Mouse (Mus musculus): ENCODE results near the gene Mmachc. TPM values are rescaled to one million over a fixed set of nuclear protein-coding genes. Genes with fewer than 3 reads are reported as not detected.

The Mmachc gene
- total RNA-seq (2017), result 17.8 and 26.2 TPM in 2 replicates

GRCm38 (mm10) chr4:116708201-116708764, at the start of gene Mmachc, which contains the start of gene Ccdc163:
Gene Mmachc (minus strand): TSS chr4:116708406.
Gene Ccdc163 (plus strand): TSS chr4:116708509.
- ATAC-seq (replicated peaks in 1 of 2; ENCODE audit: insufficient read depth in 1 of 2, low FRiP score in 2 of 2, low TSS enrichment in 1 of 2, low read depth in 1 of 2, poor library complexity in 2 of 2, severe bottlenecking in 2 of 2), result peak; percentile 98 to 99

GRCm38 (mm10) chr4:116749750-116750149, 41.5 kb upstream of the Mmachc start:
- ATAC-seq (replicated peaks in 1 of 2; ENCODE audit: insufficient read depth in 1 of 2, low FRiP score in 2 of 2, low TSS enrichment in 1 of 2, low read depth in 1 of 2, poor library complexity in 2 of 2, severe bottlenecking in 2 of 2), result no peak

GRCm38 (mm10) chr4:116738972-116739751, 31.0 kb upstream of the Mmachc start:
- ATAC-seq (replicated peaks in 1 of 2; ENCODE audit: insufficient read depth in 1 of 2, low FRiP score in 2 of 2, low TSS enrichment in 1 of 2, low read depth in 1 of 2, poor library complexity in 2 of 2, severe bottlenecking in 2 of 2), result no peak

GRCm38 (mm10) chr4:116734996-116735395, 26.8 kb upstream of the Mmachc start:
- ATAC-seq (replicated peaks in 1 of 2; ENCODE audit: insufficient read depth in 1 of 2, low FRiP score in 2 of 2, low TSS enrichment in 1 of 2, low read depth in 1 of 2, poor library complexity in 2 of 2, severe bottlenecking in 2 of 2), result no peak

GRCm38 (mm10) chr4:116732355-116732754, 24.1 kb upstream of the Mmachc start:
- no peak for ATAC-seq (replicated peaks in 1 of 2; ENCODE audit: insufficient read depth in 1 of 2, low FRiP score in 2 of 2, low TSS enrichment in 1 of 2, low read depth in 1 of 2, poor library complexity in 2 of 2, severe bottlenecking in 2 of 2)

- ATAC-seq (replicated peaks in 1 of 2; ENCODE audit: insufficient read depth in 1 of 2, low FRiP score in 2 of 2, low TSS enrichment in 1 of 2, low read depth in 1 of 2, poor library complexity in 2 of 2, severe bottlenecking in 2 of 2), result no peak
These were observed 22.9 kb upstream of the Mmachc start for GRCm38 (mm10) chr4:116731077-116731476.

- no peak for ATAC-seq (replicated peaks in 1 of 2; ENCODE audit: insufficient read depth in 1 of 2, low FRiP score in 2 of 2, low TSS enrichment in 1 of 2, low read depth in 1 of 2, poor library complexity in 2 of 2, severe bottlenecking in 2 of 2)
These were observed 21.3 kb upstream of the Mmachc start for GRCm38 (mm10) chr4:116729532-116729931.

GRCm38 (mm10) chr4:116727401-116727800, 19.2 kb upstream of the Mmachc start:
- ATAC-seq (replicated peaks in 1 of 2; ENCODE audit: insufficient read depth in 1 of 2, low FRiP score in 2 of 2, low TSS enrichment in 1 of 2, low read depth in 1 of 2, poor library complexity in 2 of 2, severe bottlenecking in 2 of 2), result no peak

GRCm38 (mm10) chr4:116725444-116725843, 17.2 kb upstream of the Mmachc start:
- no peak for ATAC-seq (replicated peaks in 1 of 2; ENCODE audit: insufficient read depth in 1 of 2, low FRiP score in 2 of 2, low TSS enrichment in 1 of 2, low read depth in 1 of 2, poor library complexity in 2 of 2, severe bottlenecking in 2 of 2)

- ATAC-seq (replicated peaks in 1 of 2; ENCODE audit: insufficient read depth in 1 of 2, low FRiP score in 2 of 2, low TSS enrichment in 1 of 2, low read depth in 1 of 2, poor library complexity in 2 of 2, severe bottlenecking in 2 of 2), result no peak
These were observed 14.0 kb upstream of the Mmachc start for GRCm38 (mm10) chr4:116722230-116722629.

- ATAC-seq (replicated peaks in 1 of 2; ENCODE audit: insufficient read depth in 1 of 2, low FRiP score in 2 of 2, low TSS enrichment in 1 of 2, low read depth in 1 of 2, poor library complexity in 2 of 2, severe bottlenecking in 2 of 2), result peak; percentile 8 to 11; a peak in 1 of 4 replicates
These were observed 13.0 kb upstream of the Mmachc start for GRCm38 (mm10) chr4:116721098-116721628.

- ATAC-seq (replicated peaks in 1 of 2; ENCODE audit: insufficient read depth in 1 of 2, low FRiP score in 2 of 2, low TSS enrichment in 1 of 2, low read depth in 1 of 2, poor library complexity in 2 of 2, severe bottlenecking in 2 of 2), result peak; percentile 95 to 98
These were observed 12.3 kb upstream of the Mmachc start, which contains the start of gene Tesk2 for GRCm38 (mm10) chr4:116720343-116721097. Gene Tesk2 (plus strand): TSS chr4:116720948.

- ATAC-seq (replicated peaks in 1 of 2; ENCODE audit: insufficient read depth in 1 of 2, low FRiP score in 2 of 2, low TSS enrichment in 1 of 2, low read depth in 1 of 2, poor library complexity in 2 of 2, severe bottlenecking in 2 of 2), result peak in 1 of 2 experiments; percentile 38; a peak in 1 of 4 replicates
These were observed 11.2 kb upstream of the Mmachc start for GRCm38 (mm10) chr4:116719396-116719795.

- no peak for ATAC-seq (replicated peaks in 1 of 2; ENCODE audit: insufficient read depth in 1 of 2, low FRiP score in 2 of 2, low TSS enrichment in 1 of 2, low read depth in 1 of 2, poor library complexity in 2 of 2, severe bottlenecking in 2 of 2)
These were observed 4.3 kb upstream of the Mmachc start for GRCm38 (mm10) chr4:116712536-116712935.

- ATAC-seq (replicated peaks in 1 of 2; ENCODE audit: insufficient read depth in 1 of 2, low FRiP score in 2 of 2, low TSS enrichment in 1 of 2, low read depth in 1 of 2, poor library complexity in 2 of 2, severe bottlenecking in 2 of 2), result no peak
These were observed 1.9 kb upstream of the Mmachc start for GRCm38 (mm10) chr4:116710154-116710553.

GRCm38 (mm10) chr4:116708791-116709390, 685 bp upstream of the Mmachc start:
- ATAC-seq (replicated peaks in 1 of 2; ENCODE audit: insufficient read depth in 1 of 2, low FRiP score in 2 of 2, low TSS enrichment in 1 of 2, low read depth in 1 of 2, poor library complexity in 2 of 2, severe bottlenecking in 2 of 2), result 0 out of 4 replicates have a peak, but pooled peaks of 1 of the 2 experiments have one; percentile 2

GRCm38 (mm10) chr4:116707666-116708065, 540 bp downstream of the Mmachc start:
- ATAC-seq (replicated peaks in 1 of 2; ENCODE audit: insufficient read depth in 1 of 2, low FRiP score in 2 of 2, low TSS enrichment in 1 of 2, low read depth in 1 of 2, poor library complexity in 2 of 2, severe bottlenecking in 2 of 2), result no peak

Data from hematopoietic stem cell, adult 5-6 weeks (primary cell).